Mouse (Mus musculus) regulatory T cell (primary cell): ENCODE results near the gene Zdhhc14.

Experiments used
- in situ Hi-C: fragments of 300-600 bp; cut with MboI, MseI; formaldehyde crosslinking; loops from one replicate; pipeline ENCODE4 v1.15.1; 2025; ENCODE audit warnings: high pct_unique_total_duplicates

Gene Zdhhc14

DNA sequence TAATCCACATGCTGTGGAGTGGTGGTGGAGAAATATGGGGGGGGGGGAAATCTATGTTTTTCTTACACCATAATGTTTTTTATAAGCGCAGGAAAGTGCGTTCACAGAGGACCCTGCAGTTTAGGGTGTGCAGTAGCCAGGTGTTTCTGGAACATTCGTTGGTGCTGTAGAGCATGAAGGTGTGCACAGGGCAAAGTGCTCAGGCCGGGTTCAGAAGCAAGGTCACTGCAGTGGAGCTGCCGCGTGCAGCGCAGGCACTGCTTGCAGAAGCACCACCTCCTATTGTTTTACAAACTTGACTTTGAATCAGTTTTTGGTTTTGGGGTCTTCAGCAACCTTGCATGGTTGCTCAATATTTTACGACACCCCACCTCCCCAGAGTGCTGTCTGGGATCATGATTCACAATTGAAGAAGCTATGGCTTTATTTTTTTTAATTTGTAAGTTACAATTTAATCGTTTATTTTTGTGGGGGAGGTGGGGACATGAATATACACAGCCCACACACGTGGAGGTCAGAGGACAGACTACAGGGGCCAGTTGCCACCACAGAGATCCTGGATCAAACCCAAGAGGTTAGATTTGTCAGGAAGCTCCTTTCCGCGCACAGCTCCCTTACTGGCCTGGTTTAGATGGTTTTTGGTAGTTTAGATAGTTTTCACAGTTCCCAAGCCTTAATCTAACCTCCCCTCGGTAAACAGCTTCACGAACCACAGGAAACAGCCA is 59.8 kb downstream of the Zdhhc14 start:
- in situ Hi-C loops: loop anchor here (10.0 kb wide), 1 partner anchor 57 kb away; the partner anchor contains the start of gene Zdhhc14

DNA sequence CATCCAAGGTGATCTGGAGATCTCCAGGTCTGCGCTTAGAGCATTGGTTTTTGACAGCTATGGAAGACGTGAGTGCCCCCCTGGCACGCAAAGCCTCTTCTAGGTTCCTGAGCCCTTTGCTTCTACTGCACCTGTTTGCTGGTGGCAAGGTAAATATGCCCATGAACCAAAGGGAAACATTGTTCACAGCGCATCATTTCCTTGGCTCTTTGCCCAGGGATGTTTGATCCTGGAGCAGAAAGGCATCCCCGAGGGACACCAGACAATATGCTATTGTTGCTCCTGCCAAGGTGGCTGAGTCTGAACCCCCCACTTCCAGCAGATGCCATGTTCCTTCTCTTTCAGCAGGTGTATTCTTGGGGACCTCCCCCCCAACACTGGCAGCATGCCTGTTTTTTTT is 61.2 kb downstream of the Zdhhc14 start:
- in situ Hi-C loops: loop anchor here (10.0 kb wide), 1 partner anchor 59 kb away; the partner anchor contains the start of gene Zdhhc14

DNA sequence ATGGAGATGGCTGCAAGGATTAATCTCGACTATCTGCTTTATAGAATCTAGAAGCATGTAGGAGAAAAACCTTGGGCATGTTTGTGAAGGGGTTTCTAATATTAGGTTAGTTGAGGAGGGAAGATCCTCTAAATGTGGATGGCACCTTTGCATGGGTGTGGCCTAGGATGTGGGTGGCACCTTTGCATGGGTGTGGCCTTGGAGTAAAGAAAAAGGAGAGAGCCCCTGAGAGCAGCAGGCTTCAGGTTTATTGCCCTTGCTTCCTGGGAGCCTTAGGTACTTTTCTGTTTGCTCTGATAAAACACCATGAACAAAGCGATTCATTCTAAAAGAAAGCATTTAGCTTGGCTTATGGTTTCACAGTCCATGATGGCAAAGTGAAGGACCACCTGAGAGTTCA is 62.2 kb downstream of the Zdhhc14 start:
- in situ Hi-C loops: loop anchor here (10.0 kb wide), 1 partner anchor 60 kb away; the partner anchor contains the start of gene Zdhhc14

DNA sequence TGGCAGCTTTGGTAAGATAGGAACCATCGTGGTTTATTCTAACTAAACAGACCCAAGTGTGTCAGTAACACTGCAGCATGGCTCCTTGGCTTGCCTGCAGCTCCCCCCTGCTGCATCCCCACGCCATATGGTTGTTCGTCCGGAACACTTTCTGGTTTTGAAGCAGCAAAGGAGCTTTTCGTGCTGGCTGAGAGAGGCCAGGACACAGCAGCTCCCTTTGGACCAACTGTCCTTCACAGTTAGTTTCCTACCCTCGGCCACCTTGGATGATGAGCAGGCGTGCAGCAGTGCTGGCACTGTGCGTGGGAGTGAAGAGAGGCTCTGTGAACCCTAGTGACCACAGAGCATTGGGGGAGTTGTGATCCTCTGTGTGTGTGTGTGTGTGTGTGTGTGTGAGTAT is 64.2 kb downstream of the Zdhhc14 start:
- in situ Hi-C loops: loop anchor here (10.0 kb wide), 1 partner anchor 62 kb away; the partner anchor contains the start of gene Zdhhc14

DNA sequence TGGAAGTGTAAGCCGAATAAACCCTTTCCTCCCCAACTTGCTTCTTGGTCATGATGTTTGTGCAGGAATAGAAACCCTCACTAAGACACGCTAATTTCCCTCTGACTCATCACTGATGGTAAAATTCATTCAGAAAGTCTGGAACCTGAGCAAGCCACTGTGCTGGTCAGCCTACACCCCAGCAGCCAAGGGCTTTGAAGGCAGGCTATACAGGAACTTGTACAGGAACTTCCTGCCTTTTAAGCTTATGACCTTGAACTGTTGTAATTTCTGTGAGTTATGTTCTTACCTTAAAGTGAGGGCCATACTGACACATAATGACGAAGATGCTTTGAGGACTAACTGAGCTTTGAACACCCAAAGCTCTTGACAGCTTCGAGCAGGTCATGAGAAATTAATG is 67.9 kb downstream of the Zdhhc14 start:
- in situ Hi-C loops: no loop called here

DNA sequence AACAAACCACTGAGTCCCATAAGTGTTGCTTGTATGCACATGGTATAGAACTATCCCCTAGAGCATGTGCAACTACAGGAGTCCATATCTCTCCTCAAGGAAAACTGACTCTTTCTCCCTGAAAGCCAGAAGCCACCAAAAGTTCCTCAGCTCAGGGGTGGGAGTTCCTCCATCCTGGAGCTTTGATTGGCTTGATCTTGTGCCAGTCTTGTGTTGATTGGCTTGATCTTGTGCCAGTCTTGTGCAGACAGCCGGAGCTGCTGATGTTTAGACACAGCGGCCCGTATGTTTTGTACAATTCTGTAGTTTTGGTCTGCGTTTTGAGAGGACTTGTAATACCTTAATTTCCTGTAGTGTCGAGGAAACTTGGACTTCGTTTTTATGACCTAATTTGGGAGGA is 70.8 kb downstream of the Zdhhc14 start:
- in situ Hi-C loops: no loop called here

DNA sequence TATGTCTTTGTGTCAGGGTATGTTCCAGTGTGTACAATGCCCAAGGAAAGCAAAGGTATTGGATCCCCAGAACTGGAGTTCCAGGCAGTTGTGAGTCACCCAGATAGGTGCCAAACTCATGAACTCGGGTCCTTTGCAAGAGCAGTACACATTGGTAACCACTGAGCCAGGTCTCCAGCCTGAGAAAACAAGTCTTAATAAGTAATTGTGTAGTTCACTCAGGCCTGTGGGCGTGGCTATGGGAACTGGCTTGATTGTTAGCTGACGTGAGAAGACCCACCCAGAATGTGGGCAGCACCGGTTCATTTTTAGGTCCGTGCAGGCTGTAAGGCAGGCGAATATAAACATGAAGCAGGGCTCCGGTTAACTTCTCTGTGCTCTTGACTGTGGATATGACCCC is 73.6 kb downstream of the Zdhhc14 start:
- in situ Hi-C loops: no loop called here

DNA sequence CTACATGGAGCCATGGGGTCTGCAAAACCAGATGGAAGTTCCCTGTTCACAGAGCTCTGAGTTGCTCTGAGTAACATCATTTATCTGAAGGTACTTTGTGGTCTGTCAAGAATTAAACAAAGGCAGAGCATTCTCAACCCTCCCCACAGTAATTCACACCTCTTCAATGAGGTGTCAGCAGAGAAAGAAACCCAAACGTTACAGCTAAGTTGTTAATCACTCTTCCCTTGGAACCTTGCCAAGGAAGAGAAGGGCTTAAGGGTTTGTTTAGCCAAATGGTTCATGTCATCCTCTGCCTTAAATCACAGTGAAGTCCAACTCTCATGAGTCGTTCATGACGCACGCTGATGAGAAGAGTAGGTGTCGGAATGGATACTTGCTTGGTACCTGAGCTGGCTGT is 75.6 kb downstream of the Zdhhc14 start:
- in situ Hi-C loops: no loop called here

DNA sequence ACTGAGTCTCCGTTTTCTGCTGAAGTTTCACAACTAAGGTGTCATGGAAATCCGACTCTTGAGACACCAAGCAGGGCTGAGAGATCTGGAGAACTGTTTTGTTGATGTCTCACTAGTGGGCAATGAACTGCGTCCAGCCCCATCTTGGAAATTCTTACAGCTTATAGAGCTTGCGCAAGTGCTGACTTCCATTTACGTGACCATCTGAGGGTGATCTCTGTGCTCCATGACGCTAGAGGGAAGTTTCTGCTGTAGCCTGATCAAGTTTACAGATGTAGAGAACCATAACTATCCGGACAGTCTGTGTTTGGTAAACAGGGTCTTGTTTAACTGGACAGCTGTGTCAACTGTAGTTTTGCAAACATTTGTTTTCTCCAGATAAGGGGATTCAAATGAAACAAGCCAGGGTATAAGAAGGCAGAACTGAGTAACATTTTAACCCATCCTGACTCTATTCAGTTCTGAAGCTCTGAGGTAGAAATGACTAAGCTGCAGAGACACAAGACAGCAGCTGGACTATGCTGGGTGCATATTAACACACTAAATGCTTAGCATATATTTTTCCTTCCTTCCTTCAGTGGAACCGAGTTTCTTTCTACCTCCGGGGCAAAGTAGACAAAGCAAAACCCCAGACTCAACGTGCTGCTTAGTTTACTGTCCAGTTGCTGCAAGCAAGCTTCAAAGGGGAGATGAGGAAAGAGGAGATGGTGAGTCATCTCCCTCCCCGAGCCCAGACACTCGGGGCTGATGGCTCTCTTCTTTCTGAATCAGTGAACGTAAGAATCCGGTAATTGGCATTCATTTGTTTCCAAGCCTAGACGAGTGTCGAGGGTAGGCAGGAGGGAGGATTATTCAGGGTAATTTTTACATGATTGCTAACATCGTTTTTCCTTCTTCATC is 77.0 kb downstream of the Zdhhc14 start:
- in situ Hi-C loops: no loop called here

DNA sequence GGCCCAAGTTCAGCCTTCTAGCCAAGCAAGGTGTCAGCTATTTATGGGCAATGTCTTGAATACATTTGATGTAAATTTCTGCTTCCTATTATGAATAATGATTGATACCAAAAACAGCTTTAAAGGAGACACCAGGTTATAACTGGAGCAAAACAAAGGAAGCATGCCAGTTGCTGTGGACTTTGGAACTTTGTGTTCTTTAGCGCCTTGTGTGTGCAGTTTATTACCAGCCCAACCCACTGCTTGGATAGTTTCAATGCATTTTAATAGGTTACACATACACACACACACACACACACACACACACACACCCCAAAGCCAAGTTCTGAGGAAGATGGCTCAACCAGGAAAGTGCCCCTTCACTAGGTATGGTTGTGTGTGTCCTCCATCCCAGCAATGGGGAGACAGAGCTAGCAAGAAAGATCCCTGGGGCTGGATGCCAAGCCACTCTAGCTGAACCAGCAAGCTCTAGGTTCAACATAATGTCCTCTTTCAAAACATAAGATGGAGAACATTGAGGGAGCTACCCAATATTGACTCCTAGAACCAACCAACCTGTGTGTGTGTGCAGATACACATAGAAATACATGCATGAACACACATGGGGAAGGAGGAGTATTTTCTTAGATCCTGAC is 79.9 kb downstream of the Zdhhc14 start:
- in situ Hi-C loops: no loop called here

DNA sequence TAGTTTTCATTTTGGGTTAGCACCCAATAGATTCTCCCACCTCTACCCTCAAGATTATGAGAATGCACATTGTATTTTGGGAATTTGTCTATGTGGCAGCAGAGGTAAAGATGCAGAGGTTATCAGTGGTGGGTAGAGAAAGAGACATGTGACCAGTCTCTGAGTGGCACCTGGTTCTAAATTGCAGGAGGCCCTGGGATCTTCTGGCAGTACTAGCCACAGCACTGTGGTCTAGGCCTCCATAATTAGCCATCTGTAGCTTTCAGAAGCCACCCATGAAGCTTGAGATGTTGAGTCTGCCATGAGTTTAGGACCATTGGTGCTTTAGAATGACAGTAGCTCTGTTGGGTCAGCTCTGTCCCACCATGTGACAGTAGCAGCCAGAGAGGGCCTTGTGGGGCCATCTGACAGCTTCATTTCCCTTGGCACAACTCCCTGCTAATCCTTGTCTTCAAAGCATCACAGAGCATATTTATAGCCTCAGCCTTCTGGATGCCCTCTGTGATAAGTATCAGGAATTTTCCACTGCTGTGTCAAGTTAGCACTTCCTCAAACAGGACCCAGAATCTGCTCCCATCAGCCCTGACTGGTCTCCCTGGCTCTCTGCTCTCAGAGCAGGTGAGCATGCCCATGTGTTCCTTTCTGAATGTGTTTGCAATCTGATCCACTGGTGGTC is 80.5 kb downstream of the Zdhhc14 start:
- in situ Hi-C loops: no loop called here

DNA sequence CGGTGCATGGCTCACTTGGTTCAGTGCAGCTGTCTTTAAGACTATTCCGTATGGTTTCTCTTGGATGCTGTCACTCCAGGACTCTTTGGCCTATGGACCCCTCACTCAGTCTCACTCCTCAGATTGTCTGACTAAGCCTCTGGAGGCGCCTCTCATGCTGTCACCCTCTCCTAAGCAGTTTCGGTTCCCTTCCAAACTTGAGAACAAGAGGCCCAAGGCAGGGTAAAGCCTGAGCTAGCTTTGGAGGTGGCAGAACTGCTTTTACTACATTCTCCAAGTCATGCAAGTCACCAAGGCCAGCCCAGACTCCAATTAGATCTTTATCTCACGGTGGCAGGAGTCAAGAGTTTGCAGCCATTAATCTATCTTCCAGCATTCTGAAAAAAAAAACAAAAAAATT is 82.3 kb downstream of the Zdhhc14 start:
- in situ Hi-C loops: no loop called here

DNA sequence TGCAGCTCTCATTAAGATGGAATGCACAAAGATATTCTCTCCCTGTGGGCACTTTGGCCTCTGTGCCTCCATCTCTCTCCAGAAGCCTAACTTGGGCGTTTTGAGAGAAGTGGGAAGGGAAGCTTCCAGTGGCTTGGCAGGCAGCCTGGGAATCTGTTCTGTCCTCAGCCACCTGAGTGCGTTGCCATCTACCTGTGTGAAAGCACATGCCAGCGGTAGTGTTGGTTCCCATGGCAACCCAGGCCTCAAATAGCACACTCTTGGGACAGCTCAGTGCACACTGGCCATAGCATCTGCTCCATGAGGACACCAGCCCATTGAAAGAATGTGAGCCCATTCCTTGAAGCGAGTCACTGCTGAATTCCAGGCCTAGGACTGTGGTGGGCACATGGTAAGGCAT is 83.2 kb downstream of the Zdhhc14 start:
- in situ Hi-C loops: no loop called here

DNA sequence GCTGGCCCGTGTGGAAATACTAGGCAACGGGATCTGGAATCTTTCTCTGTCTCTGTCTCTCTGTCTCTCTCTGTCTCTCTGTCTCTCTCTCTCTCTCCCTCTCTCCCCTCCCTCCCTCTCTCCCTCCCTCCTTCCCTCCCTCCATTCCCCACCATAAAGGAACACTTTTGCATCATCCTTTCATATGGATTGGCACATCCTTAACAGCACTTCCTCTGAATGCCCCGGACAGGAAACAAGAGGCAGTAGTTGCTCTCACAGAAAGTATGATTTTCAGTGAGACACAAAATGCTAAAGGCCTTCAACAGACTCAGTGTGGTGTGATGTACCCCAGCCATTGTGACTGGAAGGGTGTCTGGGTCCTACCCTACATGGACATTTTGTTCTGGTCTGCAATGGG is 89.9 kb downstream of the Zdhhc14 start:
- in situ Hi-C loops: no loop called here

DNA sequence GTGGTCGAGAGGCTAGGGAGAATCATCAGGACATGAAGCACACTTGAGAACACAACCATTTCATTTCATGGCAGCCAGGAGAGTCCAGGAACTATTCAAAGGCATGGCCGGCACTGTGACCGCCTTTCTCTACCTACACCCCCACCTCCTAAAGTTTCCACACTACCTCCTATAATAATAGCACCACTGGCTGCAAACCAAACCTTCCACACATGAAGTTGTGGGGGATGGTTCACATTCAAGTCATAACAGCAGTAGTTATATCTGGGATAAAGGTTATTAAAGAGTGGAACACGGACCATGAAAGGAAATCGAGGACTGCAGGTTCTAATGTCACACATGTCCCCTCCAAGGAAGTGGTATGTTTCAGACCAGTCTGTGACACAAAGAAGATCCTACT is 90.6 kb downstream of the Zdhhc14 start:
- in situ Hi-C loops: no loop called here

DNA sequence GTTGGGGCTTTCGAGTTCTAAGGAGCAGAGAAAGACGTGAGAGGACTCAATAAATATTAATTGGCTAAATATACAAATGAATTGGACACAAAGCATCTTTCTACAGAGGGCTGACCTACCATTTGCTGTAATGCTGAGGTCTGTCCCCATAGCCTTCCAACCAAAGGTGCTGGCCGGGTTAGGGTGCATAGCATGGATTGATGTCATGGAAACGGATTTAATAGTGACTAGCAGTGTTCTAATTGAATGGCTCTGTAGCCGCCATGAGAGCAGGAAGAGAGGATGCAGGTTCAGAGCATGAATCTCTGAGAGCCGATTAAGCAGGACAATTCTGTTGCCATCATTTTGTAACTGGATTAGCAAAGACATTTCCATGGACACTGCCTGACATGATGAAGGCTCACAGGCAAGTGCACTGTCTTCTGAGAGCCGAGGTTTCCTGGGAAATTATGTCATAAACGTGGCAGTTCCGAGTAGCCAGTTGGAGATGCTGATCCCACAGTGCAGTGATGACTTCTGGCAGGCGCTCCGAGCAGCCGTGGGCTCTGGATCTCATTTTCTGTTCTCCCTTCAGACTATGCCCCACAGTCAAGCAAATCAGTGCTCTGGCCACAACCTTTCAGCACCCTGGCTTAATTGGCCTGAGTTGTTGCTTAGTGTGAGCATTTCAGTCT is 91.3 kb downstream of the Zdhhc14 start:
- in situ Hi-C loops: no loop called here

DNA sequence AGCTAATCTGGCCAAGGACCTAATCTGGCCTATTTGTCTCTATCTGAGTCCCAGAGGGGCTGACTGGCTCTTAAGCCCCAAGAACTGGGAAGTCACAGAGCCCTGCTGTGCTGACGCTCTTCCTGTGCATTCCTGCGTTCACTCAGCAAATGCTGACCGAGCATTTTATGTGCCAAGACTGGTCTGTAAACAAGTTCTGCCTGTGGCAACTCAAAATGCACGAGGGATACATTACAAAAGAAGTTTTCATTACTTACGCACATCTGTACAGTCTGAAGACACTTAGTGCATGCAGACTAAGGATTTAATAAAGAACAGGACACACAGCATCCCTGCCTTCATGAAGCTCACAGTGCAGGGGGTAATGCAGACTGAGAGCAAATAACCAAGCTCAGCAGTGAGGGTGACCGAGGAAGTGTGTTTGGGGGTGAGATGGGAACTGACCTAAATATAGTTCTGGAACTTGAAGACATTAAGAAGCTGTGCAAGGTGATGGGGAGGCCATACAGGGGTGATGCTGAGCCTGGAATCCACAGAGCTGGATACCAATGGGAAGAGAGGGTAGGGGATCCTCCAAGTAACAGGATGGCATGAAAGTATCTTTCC is 99.3 kb downstream of the Zdhhc14 start:
- in situ Hi-C loops: no loop called here

DNA sequence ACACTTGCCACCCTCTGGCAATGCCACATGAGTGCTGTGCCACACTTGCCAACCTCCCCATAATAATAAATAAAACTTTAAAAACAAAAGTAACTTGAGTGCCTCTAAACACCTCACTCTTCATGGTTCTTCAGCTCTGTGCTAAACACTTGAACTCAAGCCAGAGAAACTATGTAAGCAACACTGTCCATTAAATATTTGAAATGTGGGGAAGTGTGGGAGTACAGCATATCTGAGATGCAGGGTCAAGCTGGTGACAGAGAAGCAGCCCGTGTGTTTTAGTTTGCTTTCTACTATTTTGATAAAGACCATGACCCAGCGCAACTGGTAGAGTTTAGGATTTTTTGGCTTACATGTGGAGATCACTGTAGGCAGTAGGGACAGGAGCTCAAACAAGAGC is 100.7 kb downstream of the Zdhhc14 start:
- in situ Hi-C loops: no loop called here

DNA sequence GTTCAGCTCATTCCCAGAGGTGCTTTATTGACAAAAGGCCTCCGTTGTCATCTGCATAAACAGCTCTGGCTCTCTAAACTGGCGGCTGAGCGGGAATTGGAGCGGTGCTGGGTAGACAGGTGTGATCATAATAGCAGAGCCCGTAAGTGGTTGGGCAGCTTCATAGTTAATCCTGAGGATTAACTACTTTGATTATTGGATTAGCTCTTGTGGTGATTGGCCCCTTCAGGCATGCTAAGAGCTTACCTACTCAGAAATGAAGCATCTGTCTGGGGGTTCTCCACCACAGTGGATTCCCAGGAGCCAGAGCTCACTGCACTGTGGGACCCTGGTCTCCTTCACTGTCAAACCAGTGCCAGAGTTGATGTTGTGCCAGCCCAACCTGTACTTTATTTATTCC is 102.7 kb downstream of the Zdhhc14 start:
- in situ Hi-C loops: no loop called here

DNA sequence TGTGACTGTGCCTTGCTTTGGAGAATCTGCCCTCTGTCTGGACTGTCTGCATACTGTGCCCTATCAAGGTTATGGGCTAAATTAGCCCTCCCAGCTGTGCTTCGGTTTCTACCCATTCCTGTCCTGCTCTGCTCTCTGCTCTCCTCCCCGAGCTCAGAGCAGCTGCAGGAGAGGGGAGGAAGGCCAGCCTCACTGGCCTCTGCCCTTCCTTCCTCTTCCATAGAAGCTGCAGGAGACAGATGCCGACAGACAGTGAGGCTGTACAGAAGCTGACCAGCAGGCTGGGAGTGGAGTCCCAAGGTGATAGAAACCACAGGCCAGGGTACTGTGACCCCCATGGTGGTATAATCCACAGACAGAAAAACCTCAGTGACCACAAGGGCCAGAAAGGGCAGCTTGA is 104.1 kb downstream of the Zdhhc14 start:
- in situ Hi-C loops: no loop called here

DNA sequence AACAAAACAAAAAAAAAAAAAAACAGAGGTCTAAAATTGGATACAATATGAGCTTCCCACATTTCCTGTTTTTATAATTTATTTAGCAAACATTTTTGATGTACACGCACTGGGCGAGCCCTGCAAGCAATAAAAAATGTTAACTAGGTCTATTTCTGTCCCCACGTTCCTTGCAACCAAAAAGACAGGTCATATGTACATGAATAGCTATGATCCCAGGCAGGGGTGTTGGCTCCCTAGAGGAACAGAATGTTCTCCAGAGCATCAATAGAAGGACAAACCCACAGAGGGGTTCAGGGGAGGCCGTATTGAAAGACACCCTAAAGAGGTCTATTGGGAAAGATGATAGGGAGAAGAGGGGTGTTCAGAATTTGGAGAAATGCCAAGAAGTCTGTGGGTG is 106.6 kb downstream of the Zdhhc14 start:
- in situ Hi-C loops: no loop called here
